Mouse (Mus musculus) liver, adult 2 months (tissue): ENCODE measurements at regions not wholly inside any gene's neighbourhood (a gene's known extent, or its start where the extent isn't known, plus 50 kb on each side); places are given as distances from the start of the nearest gene placed in this dataset.

Experiments used
- CTCF ChIP-seq: fragments of 200-500 bp; IDR thresholded peaks from 2 replicates; pipeline ENCODE4 v1.5.1; 2011; ENCODE audit warnings: low read depth, low read length, control low read depth
- POLR2A ChIP-seq: fragments of 200-500 bp; IDR thresholded peaks from 2 replicates; pipeline ENCODE4 v1.6.1; 2011; ENCODE audit warnings: low read length, control low read depth; ENCODE audit not compliant: insufficient read depth; ENCODE audit errors: extremely low read depth

DNA sequence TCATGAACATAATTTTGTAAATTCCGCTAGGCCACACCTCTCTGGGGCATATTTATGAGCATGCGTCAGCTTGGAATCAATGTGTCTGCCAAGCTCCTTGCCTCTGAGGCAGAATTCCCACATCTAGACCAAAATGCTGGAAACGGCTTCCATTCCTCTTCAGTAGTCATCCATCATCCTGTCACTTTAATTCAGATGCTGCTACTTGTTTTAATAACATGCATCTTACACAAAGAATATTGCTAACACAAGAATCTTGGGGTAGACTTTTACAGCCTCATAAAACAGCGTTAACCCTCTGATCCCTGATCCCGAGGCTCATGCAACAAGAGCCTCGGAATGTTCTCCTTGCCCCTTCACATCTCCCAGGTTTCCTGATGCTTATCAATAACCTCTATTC is 442.7 kb upstream of the Etaa1 start:
- no peak for TF ChIP-seq POLR2A
- TF ChIP-seq CTCF: no peak
